Mouse (Mus musculus) layer of hippocampus, postnatal 10 days (tissue): ENCODE data around the gene Rnpepl1. TPM values are rescaled to one million over a fixed set of nuclear protein-coding genes. Genes with fewer than 3 reads are reported as not detected.
"Not testable (repeated sequence)": the region's sequence is repeated elsewhere in the genome, so short reads cannot be mapped to it uniquely, and the experiment has no call there.

Source experiments
- DNase-seq, 2 experiments: peaks; one replicate each; pipeline ENCODE4 v3.0.0; 2021; ENCODE audit warnings: low spot score in 2 of 2
- total RNA-seq, 2 experiments: library from RNA; stranded (reverse); gene quantifications; 2 replicates each; pipeline ENCODE4 v1.2.3; 2021

Rnpepl1 gene
- total RNA-seq, 2 experiments from 2014 or later, result 41.7 to 53.5 TPM

GRCm38 (mm10) chr1:92936467-92936866 is 25.9 kb downstream of the Rnpepl1 start:
- DNase-seq, result no peak

- DNase-seq, result no peak
These were observed 27.2 kb downstream of the Rnpepl1 start for GRCm38 (mm10) chr1:92937797-92938196.

- no peak for DNase-seq
These were observed 29.2 kb downstream of the Rnpepl1 start for GRCm38 (mm10) chr1:92939746-92940145.

GRCm38 (mm10) chr1:92943219-92943989 is 32.8 kb downstream of the Rnpepl1 start:
- no peak for DNase-seq

- DNase-seq, result peak in 1 of 2 experiments; percentile 8
These were observed 37.4 kb downstream of the Rnpepl1 start for GRCm38 (mm10) chr1:92947966-92948365.

- peak in 1 of 2 experiments; percentile 24 for DNase-seq
These were observed 38.8 kb downstream of the Rnpepl1 start for GRCm38 (mm10) chr1:92949426-92949825.

- DNase-seq, result peak in 1 of 2 experiments; percentile 7
These were observed 40.0 kb downstream of the Rnpepl1 start, which contains the start of gene Gpr35 for GRCm38 (mm10) chr1:92950607-92951006. Gene Gpr35, plus strand, starts transcription at chr1:92950865.

GRCm38 (mm10) chr1:92953641-92954040 is 43.1 kb downstream of the Rnpepl1 start:
- DNase-seq, result no peak

- peak; percentile 78 to 79 for DNase-seq
These were observed 46.2 kb downstream of the Rnpepl1 start for GRCm38 (mm10) chr1:92956571-92957335.

GRCm38 (mm10) chr1:92958999-92959398 is 48.4 kb downstream of the Rnpepl1 start:
- no peak for DNase-seq

GRCm38 (mm10) chr1:92970791-92971190 is 60.2 kb downstream of the Rnpepl1 start:
- DNase-seq, result not testable (repeated sequence)

- DNase-seq, result no peak
These were observed 61.6 kb downstream of the Rnpepl1 start for GRCm38 (mm10) chr1:92971879-92972795.

GRCm38 (mm10) chr1:92972854-92973253 is 62.3 kb downstream of the Rnpepl1 start:
- DNase-seq, result peak; percentile 33 to 48

Other genes with a start within 250 kb of the Rnpepl1 start
- 100 to 1,000 TPM; 157 to 166 TPM for gene Gpc1, start 79.1 kb upstream of the Rnpepl1 start, total RNA-seq
- under 1 TPM in 1 of 2 experiments, not detected in 1; 0.21 TPM for gene Ankmy1, start 7.9 kb upstream of the Rnpepl1 start, total RNA-seq
- gene Dusp28, start 3.8 kb upstream of the Rnpepl1 start, total RNA-seq, result 1 to 10 TPM; 8.3 to 9.6 TPM
- gene Capn10, start 23.6 kb downstream of the Rnpepl1 start, total RNA-seq, result 10 to 100 TPM; 50.7 to 55.1 TPM
- under 1 TPM; 0.11 to 0.78 TPM for gene Gpr35, start 40.1 kb downstream of the Rnpepl1 start, total RNA-seq
- gene Aqp12, start 95.6 kb downstream of the Rnpepl1 start, total RNA-seq, result not detected
- 100 to 1,000 TPM; 704 to 762 TPM for gene Kif1a, start 191.2 kb downstream of the Rnpepl1 start, total RNA-seq
- not detected for gene Agxt, start 224.5 kb downstream of the Rnpepl1 start, total RNA-seq